Mouse (Mus musculus) embryonic facial prominence, embryonic 10.5 days (tissue): ENCODE measurements around the gene Vmn1r85. TPM values are rescaled to one million over a fixed set of nuclear protein-coding genes. Genes with fewer than 3 reads are reported as not detected.

Experiments used
- DNase-seq: peaks from one replicate; pipeline ENCODE4 v3.0.0-alpha.2; 2017; ENCODE audit warnings: low spot score
- H3K27ac ChIP-seq: fragments of 300-500 bp; sonication (generic); replicated peaks from 2 replicates; pipeline ENCODE4 v1.5.1; 2016; ENCODE audit warnings: mild to moderate bottlenecking
- H3K27me3 ChIP-seq: fragments of 300-500 bp; sonication (generic); replicated peaks from 2 replicates; pipeline ENCODE4 v1.6.1; 2016; ENCODE audit warnings: low read depth, mild to moderate bottlenecking; ENCODE audit not compliant: poor library complexity, severe bottlenecking
- H3K36me3 ChIP-seq: fragments of 300-500 bp; sonication (generic); replicated peaks from 2 replicates; pipeline ENCODE4 v1.6.1; 2016; ENCODE audit warnings: mild to moderate bottlenecking, moderate library complexity
- H3K4me1 ChIP-seq: fragments of 300-500 bp; sonication (generic); 2 replicates; pipeline ENCODE4 v1.6.1; 2016
- H3K4me3 ChIP-seq: fragments of 300-500 bp; sonication (generic); 2 replicates; pipeline ENCODE4 v1.5.1; 2016; ENCODE audit warnings: mild to moderate bottlenecking, moderate library complexity
- H3K9me3 ChIP-seq: fragments of 300-500 bp; sonication (generic); 2 replicates; pipeline ENCODE4 v1.6.1; 2016; ENCODE audit warnings: mild to moderate bottlenecking
- WGBS: fragments of 180-500 bp; shearing (Covaris S2); methylation state at CpG from one replicate; pipeline ENCODE4 v1.1.7; 2016; 5-methylcytosine and 5-hydroxymethylcytosine counted together
- polyA plus RNA-seq: library from polyadenylated mRNA; unstranded; fragments of >200 nt; fragmentation: Nextera tagmentation; extraction: Ambion mirVana; gene quantifications from 2 replicates; pipeline ENCODE4 v1.2.1, GENCODE M21; 2016

The Vmn1r85 gene
- polyA plus RNA-seq, 1 experiment from 2014 or later = not detected

DNA sequence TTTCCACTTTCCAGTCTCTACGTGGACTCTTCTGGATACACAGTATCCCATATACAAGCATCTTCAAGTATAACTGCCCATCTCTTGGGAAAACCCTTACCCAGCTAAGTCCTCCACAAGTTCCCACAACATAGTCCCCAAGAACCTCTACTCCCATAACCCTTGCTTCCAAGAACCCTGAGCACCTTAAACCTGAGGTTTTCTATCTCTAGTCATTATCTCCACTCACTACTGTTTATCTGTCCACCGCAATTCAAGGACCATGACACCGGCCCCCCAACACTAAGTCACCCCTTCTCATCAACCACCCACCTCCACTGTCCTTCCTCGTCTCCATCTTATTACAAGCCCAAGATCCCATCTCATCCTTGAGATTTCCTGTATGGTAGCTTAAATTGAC lies 58.2 kb downstream of the Vmn1r85 start:
- Histone ChIP-seq H3K4me1 (peaks cover 48% of the 10 kb centered on the region), H3K27ac (peak overlapping the region; percentile 100), H3K9me3 (no peaks in the 10 kb centered on the region), H3K27me3 (peaks cover 13% of the 10 kb centered on the region), H3K4me3 (peak overlapping the region; percentile 84), H3K36me3 (peaks cover 37% of the 10 kb centered on the region)
- WGBS = 47% methylated on average over 4 of the region's 4 CpGs
- DNase-seq = no peak

DNA sequence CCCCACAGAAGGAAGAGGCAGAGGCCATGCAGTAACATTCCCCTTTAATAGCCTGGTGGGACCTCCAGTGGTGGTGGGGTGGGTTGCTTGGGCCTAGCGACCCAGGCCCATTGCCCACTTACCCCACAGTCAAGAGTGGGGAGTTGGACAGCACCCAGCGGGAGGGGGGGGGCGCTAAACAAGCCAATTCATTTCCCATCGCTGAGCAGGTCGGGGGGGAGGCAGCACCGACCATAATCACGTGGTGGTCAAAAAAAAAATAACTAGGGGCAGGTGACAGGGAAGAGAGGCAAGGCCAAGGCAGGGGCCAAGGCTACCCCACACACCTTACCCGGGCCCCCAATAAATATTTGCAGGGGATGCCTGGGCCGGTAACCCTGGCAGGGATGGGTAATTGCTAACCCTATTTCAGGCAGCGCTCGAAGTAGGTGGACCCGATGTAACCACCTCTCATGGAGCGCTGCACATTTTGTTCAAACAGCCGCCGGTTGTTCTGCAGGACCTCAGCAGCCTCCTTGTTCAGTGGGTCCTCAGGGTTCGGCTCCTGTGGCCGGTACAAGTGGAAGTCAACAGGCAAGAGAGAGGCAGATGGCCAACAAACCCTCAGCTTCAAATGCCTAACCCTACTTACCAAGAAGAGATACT lies 59.6 kb downstream of the Vmn1r85 start:
- WGBS = 87% methylated on average over 17 of the region's 17 CpGs
- no peak for DNase-seq
- Histone ChIP-seq H3K36me3 (peaks cover 52% of the 10 kb centered on the region), H3K9me3 (no peaks in the 10 kb centered on the region), H3K4me1 (peaks cover 48% of the 10 kb centered on the region), H3K27me3 (no peaks in the 10 kb centered on the region), H3K27ac (peak overlapping the region; percentile 85), H3K4me3 (peak overlapping the region; percentile 84)

DNA sequence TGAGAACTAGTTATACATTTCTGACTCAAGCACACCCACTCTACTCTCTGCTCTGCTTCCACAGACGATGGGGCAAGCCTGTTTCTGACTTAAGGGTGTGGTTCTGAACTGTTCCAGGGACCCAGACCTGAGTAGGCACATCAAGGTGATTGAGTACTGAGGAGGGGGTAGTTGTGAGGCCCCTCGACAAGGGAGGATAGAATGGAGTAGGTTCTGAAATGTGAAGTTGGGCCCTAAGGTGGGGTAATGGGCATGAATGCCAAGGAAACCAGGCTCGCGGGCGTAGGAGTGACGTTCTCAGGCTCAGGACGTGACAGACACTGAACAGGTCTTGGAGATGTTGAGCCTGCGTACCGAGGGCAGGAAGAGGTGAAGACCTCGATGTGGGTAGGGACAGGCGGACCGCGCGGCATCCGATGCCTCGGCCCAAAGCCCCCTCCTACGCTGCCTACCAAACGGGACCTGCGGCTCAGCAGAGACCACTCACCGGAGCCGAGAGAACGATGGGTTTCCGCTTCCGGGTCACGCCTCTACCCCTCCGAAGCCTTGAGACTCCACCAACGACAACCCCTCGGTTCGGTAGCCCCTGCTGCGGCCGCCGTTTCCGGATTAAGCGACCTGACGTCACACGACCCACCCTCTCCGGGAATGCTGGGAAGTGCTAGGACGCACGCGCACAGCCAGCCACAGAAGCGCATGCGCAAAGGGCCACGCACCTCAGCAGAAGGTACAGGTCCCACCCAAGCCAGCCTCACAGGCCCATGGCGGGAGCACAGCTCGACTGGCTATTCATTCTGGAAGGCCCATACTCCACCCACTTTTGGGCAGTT lies 60.6 kb downstream of the Vmn1r85 start, which contains the start of gene Chmp2a:
Gene Chmp2a, minus strand, starts transcription at position 660 of the 830 bp plus-strand sequence.
- no peaks in the 10 kb centered on the region for H3K27me3 ChIP-seq
- peak; percentile 98 for DNase-seq
- H3K36me3 ChIP-seq = peaks cover 61% of the 10 kb centered on the region
- under 1% methylated on average over 45 of the region's 45 CpGs for WGBS
- no peaks in the 10 kb centered on the region for H3K9me3 ChIP-seq
- peak within 1 kb of the TSS; percentile 85 for H3K27ac ChIP-seq
- peaks cover 47% of the 10 kb centered on the region for H3K4me1 ChIP-seq
- H3K4me3 ChIP-seq = peak within 1 kb of the TSS; percentile 84

- 55% methylated on average over 13 of the region's 13 CpGs for WGBS
- H3K27ac ChIP-seq = peak overlapping the region; percentile 85
Observed at GRCm38 (mm10) chr7:13033451-13034147, 61.4 kb downstream of the Vmn1r85 start.

More at GRCm38 (mm10) chr7:13033451-13034147, 61.4 kb downstream of the Vmn1r85 start:
- peak overlapping the region; percentile 84 for H3K4me3 ChIP-seq
- no peak for DNase-seq
- H3K36me3 ChIP-seq = peaks cover 69% of the 10 kb centered on the region
- H3K9me3 ChIP-seq = no peaks in the 10 kb centered on the region
- no peaks in the 10 kb centered on the region for H3K27me3 ChIP-seq
- H3K4me1 ChIP-seq = peaks cover 39% of the 10 kb centered on the region

Other genes starting within 250 kb of the Vmn1r85 start
- 5.7 and 6.6 TPM in 2 replicates for gene Zfp128, start 214.0 kb downstream of the Vmn1r85 start, polyA plus RNA-seq
- gene Zscan22, start 197.4 kb downstream of the Vmn1r85 start, polyA plus RNA-seq = 19.7 and 20.1 TPM in 2 replicates
- 1,112 and 1,123 TPM in 2 replicates for gene Rps5, start 172.9 kb downstream of the Vmn1r85 start, polyA plus RNA-seq
- gene Rnf225, start 167.8 kb downstream of the Vmn1r85 start, polyA plus RNA-seq = 0.67 and 1.0 TPM in 2 replicates
- 11.8 and 12.5 TPM in 2 replicates for gene Zfp324, start 129.3 kb downstream of the Vmn1r85 start, polyA plus RNA-seq
- 15.1 and 15.7 TPM in 2 replicates for gene Zfp446, start 117.3 kb downstream of the Vmn1r85 start, polyA plus RNA-seq
- not detected in 2 replicates for gene Slc27a5, start 97.0 kb downstream of the Vmn1r85 start, polyA plus RNA-seq
- 452 and 468 TPM in 2 replicates for gene Trim28, start 96.1 kb downstream of the Vmn1r85 start, polyA plus RNA-seq
- 27.2 and 28.4 TPM in 2 replicates for gene Zbtb45, start 85.1 kb downstream of the Vmn1r85 start, polyA plus RNA-seq
- gene Chmp2a, start 60.4 kb downstream of the Vmn1r85 start, polyA plus RNA-seq = 89.1 and 93.0 TPM in 2 replicates
- 157 and 159 TPM in 2 replicates for gene Ube2m, start 56.9 kb downstream of the Vmn1r85 start, polyA plus RNA-seq
- gene Mzf1, start 40.4 kb downstream of the Vmn1r85 start, polyA plus RNA-seq = 2.4 and 2.8 TPM in 2 replicates
- gene Vmn1r86, start 24.7 kb upstream of the Vmn1r85 start, polyA plus RNA-seq = not detected in 2 replicates
- gene Vmn1r87, start 45.0 kb upstream of the Vmn1r85 start, polyA plus RNA-seq = not detected in 2 replicates
- gene Vmn1r88, start 64.4 kb upstream of the Vmn1r85 start, polyA plus RNA-seq = not detected in 2 replicates
- not detected in 2 replicates for gene Vmn1r89, start 117.8 kb upstream of the Vmn1r85 start, polyA plus RNA-seq
- gene Lig1, start 182.1 kb upstream of the Vmn1r85 start, polyA plus RNA-seq = 160 and 162 TPM in 2 replicates
- gene Zswim9, start 183.5 kb upstream of the Vmn1r85 start, polyA plus RNA-seq = 9.4 and 12.6 TPM in 2 replicates
- gene Pla2g4c, start 229.5 kb upstream of the Vmn1r85 start, polyA plus RNA-seq = 1.8 and 1.9 TPM in 2 replicates